Comparison of ENCODE assay signal across 8 mouse cellular contexts in genomic region chr10:67287877-67288276, GRCm38 (mm10). TPM values are rescaled to one million over a fixed set of nuclear protein-coding genes. Genes with fewer than 3 reads are reported as not detected.
DNase-seq lines count a peak whose midpoint lies in the region; ATAC-seq and TF ChIP-seq lines count a peak whose summit lies in the region.

No protein-coding gene starts in this region.

- WGBS in liver, postnatal 0 days (ENCODE audit: insufficient replicate concordance) = 74% methylated on average over 3 of the region's 3 CpGs
- WGBS in liver, embryonic 11.5 days = 86% methylated on average over 3 of the region's 3 CpGs

- no peaks in the 10 kb centered on the region for H3K27me3 ChIP-seq in liver, postnatal 0 days (ENCODE audit: insufficient read depth, low read length)
- H3K27me3 ChIP-seq in liver, embryonic 11.5 days (replicated peaks; ENCODE audit: control insufficient read depth, insufficient read depth, low read length) = no peaks in the 10 kb centered on the region

- no peak overlapping the region for H3K4me2 ChIP-seq in liver, postnatal 0 days (ENCODE audit: low read depth, low read length)
- H3K4me2 ChIP-seq in liver, embryonic 11.5 days = no peak overlapping the region

- no peak for TF ChIP-seq EP300 in liver, postnatal 0 days (IDR thresholded peaks at IDR 0.05; ENCODE audit: low read depth)

- no peak for TF ChIP-seq CTCF in liver, postnatal 0 days (IDR thresholded peaks at IDR 0.05; ENCODE audit: low read depth)

- 0 out of 2 replicates have a peak overlapping the region, but pooled peaks have one; percentile 11 for H3K27ac ChIP-seq in liver, postnatal 0 days (ENCODE audit: low read depth)
- no peak overlapping the region for H3K27ac ChIP-seq in liver, embryonic 11.5 days (ENCODE audit: low read depth, low read length)

- peaks cover 24% of the 10 kb centered on the region for H3K4me1 ChIP-seq in liver, postnatal 0 days (ENCODE audit: insufficient read depth)
- peaks cover 17% of the 10 kb centered on the region for H3K4me1 ChIP-seq in liver, embryonic 11.5 days (replicated peaks; ENCODE audit: control insufficient read depth, insufficient read depth, low read length)

- no peaks in the 10 kb centered on the region for H3K36me3 ChIP-seq in liver, postnatal 0 days (replicated peaks; ENCODE audit: insufficient read depth, low read length)
- H3K36me3 ChIP-seq in liver, embryonic 11.5 days (ENCODE audit: control insufficient read depth, insufficient read depth, low read length) = no peaks in the 10 kb centered on the region

- no peak for ATAC-seq in liver, postnatal 0 days
- ATAC-seq in liver, embryonic 11.5 days (replicated peaks; ENCODE audit: low FRiP score) = no peak
- no peak for ATAC-seq in monocyte, adult 5-6 weeks (replicated peaks; ENCODE audit: insufficient number of reproducible peaks, low FRiP score, low TSS enrichment, poor library complexity, severe bottlenecking)
- no peak for ATAC-seq in granulocyte monocyte progenitor cell, adult 5-6 weeks (replicated peaks; ENCODE audit: poor library complexity, severe bottlenecking)

- H3K4me3 ChIP-seq in liver, postnatal 0 days (ENCODE audit: low read depth, low read length) = no peak overlapping the region
- H3K4me3 ChIP-seq in liver, embryonic 11.5 days (ENCODE audit: low read depth, low read length) = no peak overlapping the region

- H3K9ac ChIP-seq in liver, postnatal 0 days (replicated peaks) = no peak overlapping the region
- no peak overlapping the region for H3K9ac ChIP-seq in liver, embryonic 11.5 days (ENCODE audit: low read depth, low read length)

- no peaks in the 10 kb centered on the region for H3K9me3 ChIP-seq in liver, postnatal 0 days (ENCODE audit: low read length)
- no peaks in the 10 kb centered on the region for H3K9me3 ChIP-seq in liver, embryonic 11.5 days (ENCODE audit: control insufficient read depth, low read length)

- DNase-seq in liver, postnatal 0 days = peak; percentile 32
- no peak for DNase-seq in liver, embryonic 11.5 days (ENCODE audit: low spot score)
- DNase-seq in cerebellum, adult 9-10 months = peak; percentile 45
- peak; percentile 93 to 95 for DNase-seq in heart, adult 9 months (ENCODE audit: low spot score in 2 of 2)
- DNase-seq in layer of hippocampus, adult 9-11 months = peak; percentile 90
- peak; percentile 69 for DNase-seq in ovary, postnatal 36 days (ENCODE audit: low spot score)

RNA-seq across cellular contexts. Expression of gene Nrbf2, which starts 2.8 kb away (rescaled TPM):
- 17.5 and 20.2 TPM in 2 replicates for polyA plus RNA-seq in liver, postnatal 0 days (2015; fragmentation: Nextera tagmentation; extraction: Ambion mirVana)
- 39.2 and 44.0 TPM in 2 replicates for polyA plus RNA-seq in liver, embryonic 11.5 days (2014; fragmentation: Nextera tagmentation; extraction: Ambion mirVana)
- 29.7 to 44.7 TPM (median 33.8 TPM) in 3 replicates for total RNA-seq in monocyte, adult 5-6 weeks (2017)
- total RNA-seq in granulocyte monocyte progenitor cell, adult 5-6 weeks (2014; fragmentation: Nextera tagmentation) = 22.8 and 32.9 TPM in 2 replicates
- 19.4 and 19.6 TPM in 2 replicates for total RNA-seq in granulocyte monocyte progenitor cell, adult 5-6 weeks (2017)
